Mouse (Mus musculus): Measurements from ENCODE around the gene Plekhg3. TPM values are rescaled to one million over a fixed set of nuclear protein-coding genes. Genes with fewer than 3 reads are reported as not detected.

Gene Plekhg3
- polyA plus RNA-seq, 1 experiment from 2014 or later: 1.6 TPM

- Histone ChIP-seq H3K4me1 (replicated peaks; ENCODE audit: control insufficient read depth, insufficient read depth, low read length) (peaks cover 5% of the 10 kb centered on the region; the same call in 1 of the 2 replicates), H3K9ac (no peak overlapping the region), H3K4me3 (replicated peaks; ENCODE audit: low read length) (no peak overlapping the region), H3K4me2 (replicated peaks) (no peak overlapping the region), H3K9me3 (ENCODE audit: control insufficient read depth, low read length) (no peaks in the 10 kb centered on the region), H3K27ac (no peak overlapping the region), H3K36me3 (replicated peaks; ENCODE audit: control insufficient read depth, insufficient read depth) (no peaks in the 10 kb centered on the region), H3K27me3 (ENCODE audit: control insufficient read depth, insufficient read depth, low read length) (no peaks in the 10 kb centered on the region)
- ATAC-seq (ENCODE audit: low FRiP score) (no peak), DNase-seq (ENCODE audit: low spot score) (no peak)
- WGBS: 85% methylated on average over 3 of the region's 3 CpGs
Observed at GRCm38 (mm10) chr12:76554871-76555386, 24.2 kb downstream of the Plekhg3 start.

GRCm38 (mm10) chr12:76556187-76556586 is 25.5 kb downstream of the Plekhg3 start:
- ATAC-seq (ENCODE audit: low FRiP score) (no peak), DNase-seq (ENCODE audit: low spot score) (no peak)
- Histone ChIP-seq H3K36me3 (replicated peaks; ENCODE audit: control insufficient read depth, insufficient read depth) (no peaks in the 10 kb centered on the region), H3K4me3 (replicated peaks; ENCODE audit: low read length) (no peak overlapping the region), H3K4me2 (replicated peaks) (no peak overlapping the region), H3K4me1 (replicated peaks; ENCODE audit: control insufficient read depth, insufficient read depth, low read length) (peaks cover 5% of the 10 kb centered on the region; the same call in 1 of the 2 replicates), H3K27ac (no peak overlapping the region), H3K27me3 (ENCODE audit: control insufficient read depth, insufficient read depth, low read length) (no peaks in the 10 kb centered on the region), H3K9ac (no peak overlapping the region), H3K9me3 (ENCODE audit: control insufficient read depth, low read length) (no peaks in the 10 kb centered on the region)
- 78% methylated on average over 7 of the region's 7 CpGs for WGBS

GRCm38 (mm10) chr12:76556745-76557389 is 26.2 kb downstream of the Plekhg3 start:
- Histone ChIP-seq H3K4me2 (replicated peaks) (no peak overlapping the region), H3K4me3 (replicated peaks; ENCODE audit: low read length) (no peak overlapping the region), H3K27ac (no peak overlapping the region), H3K9ac (no peak overlapping the region), H3K9me3 (ENCODE audit: control insufficient read depth, low read length) (no peaks in the 10 kb centered on the region), H3K4me1 (replicated peaks; ENCODE audit: control insufficient read depth, insufficient read depth, low read length) (peaks cover 5% of the 10 kb centered on the region; the same call in 1 of the 2 replicates), H3K36me3 (replicated peaks; ENCODE audit: control insufficient read depth, insufficient read depth) (no peaks in the 10 kb centered on the region), H3K27me3 (ENCODE audit: control insufficient read depth, insufficient read depth, low read length) (no peaks in the 10 kb centered on the region)
- DNase-seq (ENCODE audit: low spot score): no peak
- ATAC-seq (ENCODE audit: low FRiP score): 0 out of 2 replicates have a peak, but pooled peaks have one; percentile 53
- 29% methylated on average over 6 of the region's 6 CpGs for WGBS

- WGBS: 77% methylated on average over 5 of the region's 5 CpGs
- DNase-seq (ENCODE audit: low spot score) (no peak), ATAC-seq (ENCODE audit: low FRiP score) (no peak)
Observed at GRCm38 (mm10) chr12:76558206-76558605, 27.5 kb downstream of the Plekhg3 start.

GRCm38 (mm10) chr12:76562196-76562595 is 31.5 kb downstream of the Plekhg3 start:
- ATAC-seq (ENCODE audit: low FRiP score) (no peak), DNase-seq (ENCODE audit: low spot score) (no peak)
- H3K9ac ChIP-seq: no peak overlapping the region
- no peaks in the 10 kb centered on the region for H3K27me3 ChIP-seq (ENCODE audit: control insufficient read depth, insufficient read depth, low read length)
- no peaks in the 10 kb centered on the region; the same call in 1 of the 2 replicates for H3K4me1 ChIP-seq (replicated peaks; ENCODE audit: control insufficient read depth, insufficient read depth, low read length)
- H3K27ac ChIP-seq: no peak overlapping the region
- no peaks in the 10 kb centered on the region for H3K9me3 ChIP-seq (ENCODE audit: control insufficient read depth, low read length)
- 85% methylated on average over 4 of the region's 4 CpGs for WGBS
- H3K4me3 ChIP-seq (replicated peaks; ENCODE audit: low read length): no peak overlapping the region
- H3K36me3 ChIP-seq (replicated peaks; ENCODE audit: control insufficient read depth, insufficient read depth): no peaks in the 10 kb centered on the region
- H3K4me2 ChIP-seq (replicated peaks): no peak overlapping the region

More at GRCm38 (mm10) chr12:76558206-76558605, 27.5 kb downstream of the Plekhg3 start:
- Histone ChIP-seq H3K4me2 (replicated peaks) (no peak overlapping the region), H3K9me3 (ENCODE audit: control insufficient read depth, low read length) (no peaks in the 10 kb centered on the region), H3K4me1 (replicated peaks; ENCODE audit: control insufficient read depth, insufficient read depth, low read length) (peaks cover 5% of the 10 kb centered on the region; the same call in 1 of the 2 replicates), H3K27ac (no peak overlapping the region), H3K36me3 (replicated peaks; ENCODE audit: control insufficient read depth, insufficient read depth) (no peaks in the 10 kb centered on the region), H3K9ac (no peak overlapping the region), H3K27me3 (ENCODE audit: control insufficient read depth, insufficient read depth, low read length) (no peaks in the 10 kb centered on the region), H3K4me3 (replicated peaks; ENCODE audit: low read length) (no peak overlapping the region)

- H3K27me3 ChIP-seq (ENCODE audit: control insufficient read depth, insufficient read depth, low read length): no peaks in the 10 kb centered on the region
- no peak overlapping the region for H3K4me3 ChIP-seq (replicated peaks; ENCODE audit: low read length)
Observed at GRCm38 (mm10) chr12:76566284-76566683, 35.6 kb downstream of the Plekhg3 start.

GRCm38 (mm10) chr12:76570221-76570940 is 39.7 kb downstream of the Plekhg3 start:
- ATAC-seq (ENCODE audit: low FRiP score) (no peak), DNase-seq (ENCODE audit: low spot score) (no peak)
- H3K27me3 ChIP-seq (ENCODE audit: control insufficient read depth, insufficient read depth, low read length): no peaks in the 10 kb centered on the region
- H3K9ac ChIP-seq: no peak overlapping the region
- H3K36me3 ChIP-seq (replicated peaks; ENCODE audit: control insufficient read depth, insufficient read depth): no peaks in the 10 kb centered on the region
- no peak overlapping the region for H3K27ac ChIP-seq
- no peaks in the 10 kb centered on the region for H3K4me1 ChIP-seq (replicated peaks; ENCODE audit: control insufficient read depth, insufficient read depth, low read length)
- 80% methylated on average over 9 of the region's 9 CpGs for WGBS
- no peak overlapping the region for H3K4me3 ChIP-seq (replicated peaks; ENCODE audit: low read length)
- no peak overlapping the region for H3K4me2 ChIP-seq (replicated peaks)
- no peaks in the 10 kb centered on the region for H3K9me3 ChIP-seq (ENCODE audit: control insufficient read depth, low read length)

More at GRCm38 (mm10) chr12:76566284-76566683, 35.6 kb downstream of the Plekhg3 start:
- ATAC-seq (ENCODE audit: low FRiP score): no peak
- 93% methylated on average over 10 of the region's 10 CpGs for WGBS
- DNase-seq (ENCODE audit: low spot score): no peak
- Histone ChIP-seq H3K27ac (no peak overlapping the region), H3K36me3 (replicated peaks; ENCODE audit: control insufficient read depth, insufficient read depth) (no peaks in the 10 kb centered on the region), H3K4me1 (replicated peaks; ENCODE audit: control insufficient read depth, insufficient read depth, low read length) (no peaks in the 10 kb centered on the region), H3K9ac (no peak overlapping the region), H3K4me2 (replicated peaks) (no peak overlapping the region), H3K9me3 (ENCODE audit: control insufficient read depth, low read length) (no peaks in the 10 kb centered on the region)

GRCm38 (mm10) chr12:76571266-76571665 is 40.6 kb downstream of the Plekhg3 start:
- Histone ChIP-seq H3K27me3 (ENCODE audit: control insufficient read depth, insufficient read depth, low read length) (no peaks in the 10 kb centered on the region), H3K4me2 (replicated peaks) (no peak overlapping the region), H3K4me1 (replicated peaks; ENCODE audit: control insufficient read depth, insufficient read depth, low read length) (no peaks in the 10 kb centered on the region), H3K4me3 (replicated peaks; ENCODE audit: low read length) (no peak overlapping the region), H3K9ac (no peak overlapping the region), H3K9me3 (ENCODE audit: control insufficient read depth, low read length) (no peaks in the 10 kb centered on the region), H3K27ac (no peak overlapping the region), H3K36me3 (replicated peaks; ENCODE audit: control insufficient read depth, insufficient read depth) (no peaks in the 10 kb centered on the region)
- WGBS: 78% methylated on average over 10 of the region's 10 CpGs
- no peak for DNase-seq (ENCODE audit: low spot score)
- no peak for ATAC-seq (ENCODE audit: low FRiP score)

All from hindbrain, embryonic 14.5 days (tissue).